Mouse (Mus musculus) midbrain, postnatal 0 days (tissue): ENCODE results near the gene Nat8f1. TPM values are rescaled to one million over a fixed set of nuclear protein-coding genes. Genes with fewer than 3 reads are reported as not detected.
"Not testable (repeated sequence)": the region's sequence is repeated elsewhere in the genome, so short reads cannot be mapped to it uniquely, and the experiment has no call there.

ENCODE experiments used
- ATAC-seq: fragments of 200-750 bp; cut with Nextera tagmentation; 2 replicates; pipeline ENCODE4 v1.8.0; 2017; ENCODE audit warnings: moderate number of reproducible peaks, mild to moderate bottlenecking, moderate TSS enrichment, moderate library complexity; ENCODE audit not compliant: low FRiP score
- DNase-seq: peaks from one replicate; pipeline ENCODE4 v3.0.0-alpha.2; 2015; ENCODE audit warnings: low spot score
- H3K27ac ChIP-seq: fragments of 300-500 bp; sonication (generic); 2 replicates; pipeline ENCODE4 v1.5.1; 2014; ENCODE audit warnings: low read depth, mild to moderate bottlenecking, low read length, mixed read lengths
- H3K27me3 ChIP-seq: fragments of 300-500 bp; sonication (generic); 2 replicates; pipeline ENCODE4 v1.6.1; 2014; ENCODE audit warnings: low read length, control low read depth, mixed read lengths; ENCODE audit not compliant: insufficient read depth
- H3K36me3 ChIP-seq: fragments of 300-500 bp; sonication (generic); 2 replicates; pipeline ENCODE4 v1.6.1; 2014; ENCODE audit warnings: low read length, control low read depth, mixed read lengths; ENCODE audit not compliant: insufficient read depth
- H3K4me1 ChIP-seq: fragments of 300-500 bp; sonication (generic); 2 replicates; pipeline ENCODE4 v1.6.1; 2014; ENCODE audit warnings: mild to moderate bottlenecking, control low read depth, antibody characterized with exemption, low read length, mixed read lengths; ENCODE audit not compliant: insufficient read depth
- H3K4me2 ChIP-seq: fragments of 300-500 bp; sonication (generic); 2 replicates; pipeline ENCODE4 v1.6.1; 2014; ENCODE audit warnings: low read depth, mild to moderate bottlenecking, low read length, mixed read lengths; ENCODE audit not compliant: poor library complexity, severe bottlenecking
- H3K4me3 ChIP-seq: fragments of 300-500 bp; sonication (generic); 2 replicates; pipeline ENCODE4 v1.5.1; 2014; ENCODE audit warnings: low read depth, mild to moderate bottlenecking, low read length, moderate library complexity
- H3K9ac ChIP-seq: fragments of 300-500 bp; sonication (generic); replicated peaks from 2 replicates; pipeline ENCODE4 v1.6.1; 2014; ENCODE audit warnings: mild to moderate bottlenecking, low read length, moderate library complexity, mixed read lengths; ENCODE audit not compliant: poor library complexity, severe bottlenecking
- H3K9me3 ChIP-seq: fragments of 300-500 bp; sonication (generic); 2 replicates; pipeline ENCODE4 v1.6.1; 2016; ENCODE audit warnings: low read length, control low read depth
- CTCF ChIP-seq: IDR thresholded peaks from 2 replicates; pipeline ENCODE4 v1.5.1; 2016; ENCODE audit warnings: antibody characterized with exemption, mild to moderate bottlenecking
- WGBS: fragments of 180-500 bp; shearing (Covaris S2); extraction: QIAGEN DNeasy Blood & Tissue Kit; methylation state at CpG from one replicate; pipeline ENCODE4 v1.1.7; 2014; 5-methylcytosine and 5-hydroxymethylcytosine counted together
- polyA plus RNA-seq: library from polyadenylated mRNA; unstranded; fragments of >200 nt; fragmentation: Nextera tagmentation; extraction: Ambion mirVana; gene quantifications from 2 replicates; pipeline ENCODE4 v1.2.1, GENCODE M21; 2015
- total RNA-seq: library from RNA; depleted of rRNA; stranded (reverse); fragments of >200 nt; gene quantifications from 2 replicates; pipeline ENCODE4 v1.2.3, GENCODE M21; 2014

Nat8f1 gene
- total and polyA plus RNA-seq, 2 experiments from 2014 or later: 11.2 to 19.9 TPM

GRCm38 (mm10) chr6:85927476-85928464 is 12.3 kb upstream of the Nat8f1 start:
- 89% methylated on average over 9 of the region's 9 CpGs for WGBS
- no peak overlapping the region for H3K4me3 ChIP-seq
- H3K9me3 ChIP-seq: no peaks in the 10 kb centered on the region
- H3K27ac ChIP-seq: no peak overlapping the region
- no peak overlapping the region for H3K9ac ChIP-seq
- ATAC-seq (no peak), DNase-seq (no peak)
- no peaks in the 10 kb centered on the region for H3K27me3 ChIP-seq
- TF ChIP-seq CTCF: no peak
- no peak overlapping the region for H3K4me2 ChIP-seq
- H3K36me3 ChIP-seq: peaks cover 44% of the 10 kb centered on the region
- no peaks in the 10 kb centered on the region for H3K4me1 ChIP-seq

GRCm38 (mm10) chr6:85926709-85927108 is 11.2 kb upstream of the Nat8f1 start:
- no peaks in the 10 kb centered on the region for H3K4me1 ChIP-seq
- 83% methylated on average over 1 of the region's 1 CpGs for WGBS
- ATAC-seq (no peak), DNase-seq (no peak)
- no peak overlapping the region for H3K27ac ChIP-seq
- no peak for TF ChIP-seq CTCF
- H3K4me3 ChIP-seq: no peak overlapping the region
- peaks cover 48% of the 10 kb centered on the region for H3K36me3 ChIP-seq
- H3K4me2 ChIP-seq: no peak overlapping the region
- H3K27me3 ChIP-seq: no peaks in the 10 kb centered on the region
- no peak overlapping the region for H3K9ac ChIP-seq
- no peaks in the 10 kb centered on the region for H3K9me3 ChIP-seq

DNA sequence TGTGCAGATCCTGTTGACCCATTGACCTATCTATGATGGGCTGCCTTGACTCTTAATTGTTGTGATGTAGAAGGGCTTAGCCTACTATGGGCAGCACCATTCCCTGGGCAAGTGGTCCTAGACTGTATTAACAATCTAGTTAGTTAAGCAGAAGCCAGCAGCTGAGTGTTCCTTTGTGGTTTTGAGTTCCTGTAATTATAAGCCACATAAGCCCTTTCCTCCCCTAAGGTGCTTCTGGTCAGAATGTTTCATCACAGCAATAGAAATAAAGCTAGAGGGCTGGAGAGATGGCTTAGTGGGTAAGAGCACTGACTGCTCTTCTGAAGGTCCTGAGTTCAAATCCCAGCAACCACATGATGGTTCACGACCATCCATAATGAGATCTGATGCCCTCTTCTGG is 8.2 kb upstream of the Nat8f1 start:
- H3K36me3 ChIP-seq: peaks cover 37% of the 10 kb centered on the region
- DNase-seq: no peak
- no peak overlapping the region for H3K4me2 ChIP-seq
- H3K9me3 ChIP-seq: no peaks in the 10 kb centered on the region
- no peak overlapping the region for H3K9ac ChIP-seq
- TF ChIP-seq CTCF: no peak
- no peaks in the 10 kb centered on the region for H3K27me3 ChIP-seq
- no peaks in the 10 kb centered on the region for H3K4me1 ChIP-seq
- ATAC-seq: no peak
- no peak overlapping the region for H3K4me3 ChIP-seq
- 100% methylated on average over 1 of the region's 1 CpGs for WGBS
- no peak overlapping the region for H3K27ac ChIP-seq

DNA sequence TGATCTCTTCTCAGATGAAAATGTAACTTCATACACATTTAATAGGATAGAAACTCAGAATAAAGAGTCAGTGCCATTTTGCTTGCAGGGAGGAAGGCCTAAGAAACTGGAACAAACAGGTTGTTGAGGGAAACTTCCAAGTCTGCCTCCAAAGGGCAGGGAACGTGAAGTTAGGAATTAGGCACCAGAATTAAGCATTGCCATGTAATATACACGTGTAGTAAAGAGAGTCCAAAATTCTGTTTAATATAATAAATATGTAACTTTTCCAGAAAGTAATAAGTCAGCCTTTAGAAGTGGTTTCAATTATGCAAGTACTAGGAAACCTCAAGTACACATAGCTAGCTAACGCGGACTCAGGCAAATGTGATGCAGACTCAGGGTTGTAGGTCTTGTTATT is 3.9 kb upstream of the Nat8f1 start:
- no peak overlapping the region for H3K4me2 ChIP-seq

DNA sequence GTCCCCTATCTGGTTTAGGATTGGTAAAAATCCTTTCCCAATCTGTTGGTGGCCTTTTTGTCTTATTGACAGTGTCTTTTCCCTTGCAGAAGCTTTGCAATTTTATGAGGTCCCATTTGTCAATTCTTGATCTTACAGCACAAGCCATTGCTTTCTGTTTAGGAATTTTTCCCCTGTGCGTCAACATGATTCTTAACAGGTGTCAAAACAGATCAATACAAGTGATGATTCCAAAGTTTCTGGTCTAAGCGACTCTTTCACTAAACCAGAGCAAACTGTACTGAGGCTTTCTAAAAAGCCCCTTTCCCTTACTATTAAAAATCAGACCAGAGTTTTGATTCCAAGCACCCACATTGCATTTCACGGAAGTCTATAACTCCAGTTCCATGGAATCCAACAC is 2.9 kb upstream of the Nat8f1 start:
- DNase-seq, H3K9me3 ChIP-seq, H3K9ac ChIP-seq, H3K4me1 ChIP-seq, H3K4me2 ChIP-seq, H3K36me3 ChIP-seq, H3K27ac ChIP-seq, ATAC-seq, H3K27me3 ChIP-seq, H3K4me3 ChIP-seq: not testable (repeated sequence)
- WGBS: 98% methylated on average over 3 of the region's 3 CpGs

More for the DNA sequence above, 3.9 kb upstream of the Nat8f1 start:
- TF ChIP-seq CTCF: no peak
- Histone ChIP-seq H3K9me3 (no peaks in the 10 kb centered on the region), H3K27ac (no peak overlapping the region), H3K4me1 (peaks cover 9% of the 10 kb centered on the region; the same call in 1 of the 2 replicates), H3K4me3 (no peak overlapping the region), H3K9ac (no peak overlapping the region), H3K27me3 (no peaks in the 10 kb centered on the region), H3K36me3 (peaks cover 10% of the 10 kb centered on the region; the same call in 1 of the 2 replicates)
- 92% methylated on average over 4 of the region's 4 CpGs for WGBS
- ATAC-seq (no peak), DNase-seq (no peak)

DNA sequence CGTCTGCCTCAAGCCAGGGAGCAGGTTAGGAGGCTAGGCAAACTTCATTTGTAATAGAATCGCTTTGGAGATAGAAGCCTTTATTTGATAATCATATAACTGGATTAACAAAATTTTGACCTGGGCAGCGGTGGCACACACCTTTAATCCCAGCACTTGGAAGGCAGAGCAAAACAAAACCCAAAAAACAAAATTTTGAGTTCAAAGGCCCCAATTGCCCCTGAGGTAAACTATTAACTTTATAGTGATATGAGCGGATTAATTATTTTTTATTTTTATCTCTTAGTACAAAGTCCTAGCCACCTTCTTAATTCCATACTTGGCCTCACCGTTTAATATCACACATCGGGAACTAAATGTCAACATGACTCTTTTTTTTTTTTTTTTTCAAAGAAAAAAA is 1.1 kb upstream of the Nat8f1 start:
- H3K9ac ChIP-seq: peak overlapping the region; percentile 54
- H3K4me2 ChIP-seq: peak overlapping the region; percentile 65
- no peaks in the 10 kb centered on the region for H3K36me3 ChIP-seq
- ATAC-seq: no peak
- H3K4me1 ChIP-seq: peaks cover 9% of the 10 kb centered on the region; the same call in 1 of the 2 replicates
- no peak for TF ChIP-seq CTCF
- WGBS: 79% methylated on average over 6 of the region's 6 CpGs
- no peaks in the 10 kb centered on the region for H3K27me3 ChIP-seq
- H3K9me3 ChIP-seq: no peaks in the 10 kb centered on the region
- H3K4me3 ChIP-seq: peak overlapping the region; percentile 58
- DNase-seq: no peak
- H3K27ac ChIP-seq: peak overlapping the region; percentile 82
